Mouse (Mus musculus): ENCODE data around the gene Tet3. TPM values are rescaled to one million over a fixed set of nuclear protein-coding genes. Genes with fewer than 3 reads are reported as not detected.
A peak's percentile ranks its signal among the peaks of the same experiment; 100 is the strongest.

The Tet3 gene
- polyA plus RNA-seq, 1 experiment = 32.6 TPM

DNA sequence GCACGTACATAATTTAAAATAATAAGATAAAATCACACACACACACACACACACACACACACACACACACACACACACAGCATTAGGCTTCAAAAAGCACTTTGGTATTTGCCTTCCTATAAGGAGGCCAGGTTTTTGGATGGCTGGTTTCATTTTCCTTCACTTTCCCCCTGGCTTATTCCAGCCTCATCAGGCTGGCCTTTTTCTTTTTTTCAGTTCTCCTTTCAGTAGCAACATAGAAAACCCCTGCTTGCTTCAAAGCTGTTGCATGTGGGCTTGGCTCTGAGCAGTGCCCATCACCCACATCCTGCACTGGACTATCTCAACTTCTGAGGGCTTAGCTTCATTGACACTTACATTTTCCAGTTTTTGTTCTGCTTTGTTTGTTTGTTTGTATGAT lies 137.0 kb downstream of the Tet3 start:
- 18% methylated on average over 1 of the region's 1 CpGs for WGBS
- Histone ChIP-seq H3K27me3 (ENCODE audit: control insufficient read depth, insufficient read depth, low read length) (no peaks in the 10 kb centered on the region), H3K27ac (ENCODE audit: control insufficient read depth, insufficient read depth, low read length) (no peak overlapping the region), H3K4me3 (ENCODE audit: control insufficient read depth, insufficient read depth, low read length) (no peak overlapping the region), H3K36me3 (ENCODE audit: control insufficient read depth, insufficient read depth, low read length) (no peaks in the 10 kb centered on the region), H3K4me1 (replicated peaks; ENCODE audit: control insufficient read depth, insufficient read depth, low read length) (peaks cover 5% of the 10 kb centered on the region)
- no peak for DNase-seq
- TF ChIP-seq POLR2A (IDR thresholded peaks at IDR 0.05; ENCODE audit: control insufficient read depth, extremely low read depth, insufficient read depth, low read length, poor library complexity) (no peak), CTCF (IDR thresholded peaks at IDR 0.05; ENCODE audit: borderline replicate concordance, control insufficient read depth, extremely low read depth, insufficient read depth, low read length, poor library complexity) (no peak)

DNA sequence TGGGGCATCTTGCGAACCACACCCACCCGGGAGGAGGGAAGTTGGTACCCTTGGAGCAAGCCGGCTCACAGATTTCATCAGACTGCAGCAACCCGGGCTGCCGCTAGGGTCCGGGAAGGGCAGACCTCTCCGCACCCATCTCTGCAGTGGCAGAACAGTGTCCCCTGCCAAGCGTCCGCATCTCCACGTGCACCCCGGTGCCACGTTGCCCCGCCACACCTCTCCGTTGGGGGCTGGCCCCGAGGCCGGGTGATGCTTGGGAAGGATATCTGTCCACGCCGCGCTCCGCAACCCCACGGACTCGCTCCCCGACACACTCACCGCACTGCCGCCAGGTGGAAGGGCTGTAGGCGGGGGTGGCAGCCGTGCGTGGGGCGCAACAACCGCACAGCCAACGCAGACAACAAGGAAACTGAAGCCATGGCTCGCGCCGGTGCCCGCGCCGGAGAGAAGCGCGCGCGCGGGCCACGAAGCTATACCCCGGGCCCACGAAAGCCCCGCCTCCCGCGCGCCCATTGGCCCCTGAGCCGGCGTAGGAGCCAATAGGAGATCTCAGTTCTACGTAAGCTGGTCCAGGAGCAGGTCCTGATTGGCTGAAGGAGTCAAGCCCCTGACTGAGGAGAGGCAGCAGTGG lies 141.7 kb downstream of the Tet3 start:
- H3K27me3 ChIP-seq (ENCODE audit: control insufficient read depth, insufficient read depth, low read length) = no peaks in the 10 kb centered on the region
- under 1% methylated on average over 52 of the region's 52 CpGs for WGBS
- peaks cover 10% of the 10 kb centered on the region for H3K4me1 ChIP-seq (replicated peaks; ENCODE audit: control insufficient read depth, insufficient read depth, low read length)
- peak; percentile 95 for DNase-seq
- TF ChIP-seq POLR2A (IDR thresholded peaks at IDR 0.05; ENCODE audit: control insufficient read depth, extremely low read depth, insufficient read depth, low read length, poor library complexity) = peak; percentile 48
- TF ChIP-seq CTCF (IDR thresholded peaks at IDR 0.05; ENCODE audit: borderline replicate concordance, control insufficient read depth, extremely low read depth, insufficient read depth, low read length, poor library complexity) = peak; percentile 91; the same call in 1 of the 2 replicates
- H3K36me3 ChIP-seq (ENCODE audit: control insufficient read depth, insufficient read depth, low read length) = no peaks in the 10 kb centered on the region
- H3K4me3 ChIP-seq (ENCODE audit: control insufficient read depth, insufficient read depth, low read length) = peak overlapping the region; percentile 100
- H3K27ac ChIP-seq (ENCODE audit: control insufficient read depth, insufficient read depth, low read length) = no peak overlapping the region

DNA sequence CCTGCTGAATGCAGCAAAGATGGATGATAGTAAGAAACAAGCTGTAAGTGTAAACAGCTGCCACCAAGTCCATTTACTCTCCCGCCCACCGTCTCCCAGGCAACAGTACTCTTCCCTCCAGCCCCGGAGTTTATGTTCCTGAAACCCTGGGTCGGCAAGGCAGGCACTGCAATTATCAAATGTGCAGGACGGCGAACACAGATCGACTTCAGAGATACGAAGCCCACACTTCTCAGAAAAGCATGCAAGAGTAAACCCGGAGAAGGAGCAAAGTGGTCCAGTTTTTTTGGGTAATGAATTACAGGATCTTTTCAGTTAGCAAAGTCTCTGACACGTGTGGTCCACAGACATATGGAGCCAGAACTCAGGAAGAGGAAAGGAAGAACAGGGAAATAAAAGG lies 142.9 kb downstream of the Tet3 start:
- WGBS = 33% methylated on average over 10 of the region's 10 CpGs
- Histone ChIP-seq H3K36me3 (ENCODE audit: control insufficient read depth, insufficient read depth, low read length) (no peaks in the 10 kb centered on the region), H3K27ac (ENCODE audit: control insufficient read depth, insufficient read depth, low read length) (no peak overlapping the region), H3K27me3 (ENCODE audit: control insufficient read depth, insufficient read depth, low read length) (no peaks in the 10 kb centered on the region), H3K4me3 (ENCODE audit: control insufficient read depth, insufficient read depth, low read length) (no peak overlapping the region), H3K4me1 (replicated peaks; ENCODE audit: control insufficient read depth, insufficient read depth, low read length) (peaks cover 12% of the 10 kb centered on the region)
- TF ChIP-seq CTCF (IDR thresholded peaks at IDR 0.05; ENCODE audit: borderline replicate concordance, control insufficient read depth, extremely low read depth, insufficient read depth, low read length, poor library complexity) (no peak), POLR2A (IDR thresholded peaks at IDR 0.05; ENCODE audit: control insufficient read depth, extremely low read depth, insufficient read depth, low read length, poor library complexity) (no peak)
- DNase-seq = no peak

DNA sequence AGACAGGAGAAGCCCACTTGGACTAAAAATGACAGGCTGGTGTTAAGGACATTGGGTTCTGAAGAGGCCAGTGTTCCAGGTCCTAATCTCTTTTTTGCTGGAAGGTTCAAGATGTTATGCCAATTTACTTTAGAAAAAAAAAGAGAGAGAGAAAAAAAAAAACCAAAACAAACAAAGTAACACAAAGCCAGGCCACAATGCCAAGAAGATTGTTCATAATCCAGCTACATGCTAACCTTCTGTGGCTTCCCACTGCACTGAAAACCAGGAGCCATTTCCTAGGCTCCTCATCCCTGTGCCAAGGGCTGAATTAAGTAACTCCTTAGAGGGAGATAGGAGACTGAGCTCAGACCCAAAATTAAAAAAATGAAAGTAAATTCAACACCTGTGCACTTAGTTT lies 143.6 kb downstream of the Tet3 start:
- Histone ChIP-seq H3K36me3 (ENCODE audit: control insufficient read depth, insufficient read depth, low read length) (peaks cover 3% of the 10 kb centered on the region; the same call in 1 of the 2 replicates), H3K4me3 (ENCODE audit: control insufficient read depth, insufficient read depth, low read length) (no peak overlapping the region), H3K27ac (ENCODE audit: control insufficient read depth, insufficient read depth, low read length) (no peak overlapping the region), H3K27me3 (ENCODE audit: control insufficient read depth, insufficient read depth, low read length) (no peaks in the 10 kb centered on the region), H3K4me1 (replicated peaks; ENCODE audit: control insufficient read depth, insufficient read depth, low read length) (peaks cover 12% of the 10 kb centered on the region)
- no peak for DNase-seq
- TF ChIP-seq CTCF (IDR thresholded peaks at IDR 0.05; ENCODE audit: borderline replicate concordance, control insufficient read depth, extremely low read depth, insufficient read depth, low read length, poor library complexity) (no peak), POLR2A (IDR thresholded peaks at IDR 0.05; ENCODE audit: control insufficient read depth, extremely low read depth, insufficient read depth, low read length, poor library complexity) (no peak)

DNA sequence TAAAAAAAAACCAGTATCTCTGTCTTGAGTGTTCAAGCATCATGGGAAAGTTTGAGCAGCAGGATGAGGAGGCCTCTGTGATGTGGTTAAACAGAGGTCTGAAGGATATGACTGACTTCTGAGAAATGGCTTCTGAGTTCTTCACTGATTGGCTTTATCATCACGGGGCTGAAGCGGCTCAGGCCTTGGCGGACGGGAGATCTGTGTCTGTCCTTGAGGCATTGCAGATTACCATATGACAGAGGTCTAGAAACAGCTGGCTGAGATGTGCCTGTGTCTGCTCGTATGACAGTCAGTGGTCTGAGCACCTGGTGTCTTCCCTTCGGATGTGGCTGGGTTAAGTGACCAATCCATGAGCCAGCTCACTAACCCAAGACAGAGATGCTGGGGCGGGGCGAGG lies 146.4 kb downstream of the Tet3 start:
- H3K36me3 ChIP-seq (ENCODE audit: control insufficient read depth, insufficient read depth, low read length) = peaks cover 9% of the 10 kb centered on the region; the same call in 1 of the 2 replicates
- H3K4me3 ChIP-seq (ENCODE audit: control insufficient read depth, insufficient read depth, low read length) = no peak overlapping the region
- WGBS = 26% methylated on average over 8 of the region's 8 CpGs
- peaks cover 12% of the 10 kb centered on the region for H3K4me1 ChIP-seq (replicated peaks; ENCODE audit: control insufficient read depth, insufficient read depth, low read length)
- H3K27ac ChIP-seq (ENCODE audit: control insufficient read depth, insufficient read depth, low read length) = no peak overlapping the region
- no peak for DNase-seq
- no peaks in the 10 kb centered on the region for H3K27me3 ChIP-seq (ENCODE audit: control insufficient read depth, insufficient read depth, low read length)
- no peak for TF ChIP-seq POLR2A (IDR thresholded peaks at IDR 0.05; ENCODE audit: control insufficient read depth, extremely low read depth, insufficient read depth, low read length, poor library complexity)
- TF ChIP-seq CTCF (IDR thresholded peaks at IDR 0.05; ENCODE audit: borderline replicate concordance, control insufficient read depth, extremely low read depth, insufficient read depth, low read length, poor library complexity) = no peak

Other genes with a start within 250 kb of the Tet3 start
- 0.57 and 0.62 TPM in 2 replicates for gene Slc4a5, start 239.3 kb downstream of the Tet3 start, polyA plus RNA-seq (2012; rRNA removed)
- gene Mthfd2, start 133.2 kb downstream of the Tet3 start, polyA plus RNA-seq (2012; rRNA removed) = 15.9 and 16.3 TPM in 2 replicates
- 45.5 and 49.1 TPM in 2 replicates for gene Mob1a, start 133.1 kb downstream of the Tet3 start, polyA plus RNA-seq (2012; rRNA removed)
- gene Bola3, start 109.9 kb downstream of the Tet3 start, polyA plus RNA-seq (2012; rRNA removed) = 10.6 and 13.6 TPM in 2 replicates
- gene Dguok, start 47.9 kb upstream of the Tet3 start, polyA plus RNA-seq (2012; rRNA removed) = 52.1 and 65.4 TPM in 2 replicates
- 2.3 and 3.5 TPM in 2 replicates for gene Actg2, start 77.2 kb upstream of the Tet3 start, polyA plus RNA-seq (2012; rRNA removed)
- 16.4 and 19.2 TPM in 2 replicates for gene Stambp, start 113.6 kb upstream of the Tet3 start, polyA plus RNA-seq (2012; rRNA removed)
- gene Clec4f, start 197.1 kb upstream of the Tet3 start, polyA plus RNA-seq (2012; rRNA removed) = 0.47 and 0.51 TPM in 2 replicates
- 3.8 and 6.0 TPM in 2 replicates for gene Cd207, start 218.8 kb upstream of the Tet3 start, polyA plus RNA-seq (2012; rRNA removed)

All from thymus, adult 2 months (tissue).